Comparison of ENCODE assay signal across 8 mouse cellular contexts in genomic region chr13:67306718-67307117, GRCm38 (mm10). TPM values are rescaled to one million over a fixed set of nuclear protein-coding genes. Genes with fewer than 3 reads are reported as not detected.
DNase-seq lines count a peak whose midpoint lies in the region; ATAC-seq lines count a peak whose summit lies in the region.

No protein-coding gene starts in this region.

- DNase-seq in retina, embryonic 14.5 days (ENCODE audit: low spot score): peak; percentile 39
- no peak for DNase-seq in retina, postnatal 1 day
- peak; percentile 12 for DNase-seq in embryonic facial prominence, embryonic 10.5 days (ENCODE audit: low spot score)
- no peak for DNase-seq in urinary bladder, adult 2 months (ENCODE audit: low spot score)
- no peak for DNase-seq in layer of hippocampus, postnatal 14 days (ENCODE audit: low spot score in 2 of 2)
- DNase-seq in ovary, postnatal 14 days (ENCODE audit: low spot score): no peak

- H3K4me3 ChIP-seq in embryonic facial prominence, embryonic 10.5 days: peak overlapping the region; percentile 70
- H3K4me3 ChIP-seq in hindbrain, embryonic 15.5 days: peak overlapping the region; percentile 62
- peak overlapping the region; percentile 92 for H3K4me3 ChIP-seq in megakaryocyte, embryonic 14.5 days (replicated peaks)

- H3K36me3 ChIP-seq in embryonic facial prominence, embryonic 10.5 days (replicated peaks): no peaks in the 10 kb centered on the region
- no peaks in the 10 kb centered on the region for H3K36me3 ChIP-seq in hindbrain, embryonic 15.5 days
- peaks cover 3% of the 10 kb centered on the region for H3K36me3 ChIP-seq in megakaryocyte, embryonic 14.5 days (replicated peaks; ENCODE audit: low read length)

- H3K4me2 ChIP-seq in hindbrain, embryonic 15.5 days: peak overlapping the region; percentile 92

- WGBS in embryonic facial prominence, embryonic 10.5 days: 39% methylated on average over 5 of the region's 5 CpGs
- 34% methylated on average over 5 of the region's 5 CpGs for WGBS in hindbrain, embryonic 15.5 days

- ATAC-seq in hindbrain, embryonic 15.5 days (ENCODE audit: low FRiP score, low read depth): peak; percentile 51

- no peaks in the 10 kb centered on the region for H3K27me3 ChIP-seq in embryonic facial prominence, embryonic 10.5 days (replicated peaks; ENCODE audit: low read depth, poor library complexity, severe bottlenecking)
- H3K27me3 ChIP-seq in hindbrain, embryonic 15.5 days: no peaks in the 10 kb centered on the region
- no peaks in the 10 kb centered on the region for H3K27me3 ChIP-seq in megakaryocyte, embryonic 14.5 days (replicated peaks)

- H3K9ac ChIP-seq in hindbrain, embryonic 15.5 days: peak overlapping the region; percentile 79

- no peaks in the 10 kb centered on the region for H3K9me3 ChIP-seq in embryonic facial prominence, embryonic 10.5 days
- H3K9me3 ChIP-seq in hindbrain, embryonic 15.5 days: no peaks in the 10 kb centered on the region
- peaks cover 3% of the 10 kb centered on the region; the same call in 1 of the 2 replicates for H3K9me3 ChIP-seq in megakaryocyte, embryonic 14.5 days

- H3K4me1 ChIP-seq in embryonic facial prominence, embryonic 10.5 days: peaks cover 6% of the 10 kb centered on the region; the same call in 1 of the 2 replicates
- peaks cover 9% of the 10 kb centered on the region for H3K4me1 ChIP-seq in hindbrain, embryonic 15.5 days (replicated peaks)
- H3K4me1 ChIP-seq in megakaryocyte, embryonic 14.5 days: peaks cover 18% of the 10 kb centered on the region

- peak overlapping the region; percentile 81 for H3K27ac ChIP-seq in embryonic facial prominence, embryonic 10.5 days (replicated peaks)
- peak overlapping the region; percentile 75 for H3K27ac ChIP-seq in hindbrain, embryonic 15.5 days (replicated peaks)

RNA-seq across cellular contexts. Expression of gene Zfp457, which starts 0.4 kb away (rescaled TPM):
- polyA plus RNA-seq in embryonic facial prominence, embryonic 10.5 days (2016; fragmentation: Nextera tagmentation; extraction: Ambion mirVana): 0.32 and 0.62 TPM in 2 replicates
- 1.1 and 1.3 TPM in 2 replicates for polyA plus RNA-seq in hindbrain, embryonic 15.5 days (2015; fragmentation: Nextera tagmentation; extraction: Ambion mirVana)
- polyA plus RNA-seq in megakaryocyte, embryonic 14.5 days (2012; ENCODE audit: insufficient read depth, low replicate concordance): not detected in 2 replicates
- 1.8 and 2.4 TPM in 2 replicates for polyA plus RNA-seq in urinary bladder, adult 2 months (2012; rRNA removed)
- 1 to 10 TPM; 5.4 to 6.3 TPM for total RNA-seq in layer of hippocampus, postnatal 14 days (2021)

RNA-seq across cellular contexts. Expression of gene Zfp595, which starts 25.7 kb away (rescaled TPM):
- polyA plus RNA-seq in embryonic facial prominence, embryonic 10.5 days (2016; fragmentation: Nextera tagmentation; extraction: Ambion mirVana): 1.5 and 1.8 TPM in 2 replicates
- polyA plus RNA-seq in hindbrain, embryonic 15.5 days (2015; fragmentation: Nextera tagmentation; extraction: Ambion mirVana): 1.7 and 1.9 TPM in 2 replicates
- polyA plus RNA-seq in megakaryocyte, embryonic 14.5 days (2012; ENCODE audit: insufficient read depth, low replicate concordance): 0.20 TPM in 1 of 2 replicates, not detected in the other
- polyA plus RNA-seq in urinary bladder, adult 2 months (2012; rRNA removed): 5.4 and 5.5 TPM in 2 replicates
- total RNA-seq in layer of hippocampus, postnatal 14 days (2021): 1 to 10 TPM; 3.0 to 3.2 TPM

RNA-seq across cellular contexts. Expression of gene Zfp458, which starts 28.5 kb away (rescaled TPM):
- 1.2 and 1.6 TPM in 2 replicates for polyA plus RNA-seq in embryonic facial prominence, embryonic 10.5 days (2016; fragmentation: Nextera tagmentation; extraction: Ambion mirVana)
- 4.7 and 6.0 TPM in 2 replicates for polyA plus RNA-seq in hindbrain, embryonic 15.5 days (2015; fragmentation: Nextera tagmentation; extraction: Ambion mirVana)
- 0.06 TPM in 1 of 2 replicates, not detected in the other for polyA plus RNA-seq in megakaryocyte, embryonic 14.5 days (2012; ENCODE audit: insufficient read depth, low replicate concordance)
- polyA plus RNA-seq in urinary bladder, adult 2 months (2012; rRNA removed): 2.0 and 2.4 TPM in 2 replicates
- 10 to 100 TPM; 18.4 to 20.1 TPM for total RNA-seq in layer of hippocampus, postnatal 14 days (2021)

RNA-seq across cellular contexts. Expression of gene Gm28044, which starts 53.6 kb away (rescaled TPM):
- polyA plus RNA-seq in embryonic facial prominence, embryonic 10.5 days (2016; fragmentation: Nextera tagmentation; extraction: Ambion mirVana): 0.52 TPM in 1 of 2 replicates, not detected in the other
- polyA plus RNA-seq in hindbrain, embryonic 15.5 days (2015; fragmentation: Nextera tagmentation; extraction: Ambion mirVana): 0.35 TPM in 1 of 2 replicates, not detected in the other
- polyA plus RNA-seq in megakaryocyte, embryonic 14.5 days (2012; ENCODE audit: insufficient read depth, low replicate concordance): not detected in 2 replicates
- 0.43 and 0.47 TPM in 2 replicates for polyA plus RNA-seq in urinary bladder, adult 2 months (2012; rRNA removed)
- total RNA-seq in layer of hippocampus, postnatal 14 days (2021): not detected

RNA-seq across cellular contexts. Expression of gene Zfp953, which starts 53.7 kb away (rescaled TPM):
- polyA plus RNA-seq in embryonic facial prominence, embryonic 10.5 days (2016; fragmentation: Nextera tagmentation; extraction: Ambion mirVana): 0.79 and 0.92 TPM in 2 replicates
- 0.42 and 0.58 TPM in 2 replicates for polyA plus RNA-seq in hindbrain, embryonic 15.5 days (2015; fragmentation: Nextera tagmentation; extraction: Ambion mirVana)
- polyA plus RNA-seq in megakaryocyte, embryonic 14.5 days (2012; ENCODE audit: insufficient read depth, low replicate concordance): 0.11 TPM in 1 of 2 replicates, not detected in the other
- polyA plus RNA-seq in urinary bladder, adult 2 months (2012; rRNA removed): 1.5 and 1.7 TPM in 2 replicates
- 1 to 10 TPM in 1 of 2 experiments, under 1 TPM in 1; 0.90 to 1.0 TPM for total RNA-seq in layer of hippocampus, postnatal 14 days (2021)

Comparison
In these comparisons a context has a peak if more than half of its experiments do, and no peak if none do; other contexts are left out.
1. DNase-seq: peak in retina, embryonic 14.5 days (single experiment) and embryonic facial prominence, embryonic 10.5 days (single experiment); none in retina, postnatal 1 day (single experiment), urinary bladder, adult 2 months (single experiment), layer of hippocampus, postnatal 14 days (0 of 2) and ovary, postnatal 14 days (single experiment).
2. Peak in every context shown above with its lines, with median percentiles within 50 percentile points of each other: H3K4me3 ChIP-seq.